Mouse (Mus musculus): Measurements from ENCODE around the gene Prss30.

DNA sequence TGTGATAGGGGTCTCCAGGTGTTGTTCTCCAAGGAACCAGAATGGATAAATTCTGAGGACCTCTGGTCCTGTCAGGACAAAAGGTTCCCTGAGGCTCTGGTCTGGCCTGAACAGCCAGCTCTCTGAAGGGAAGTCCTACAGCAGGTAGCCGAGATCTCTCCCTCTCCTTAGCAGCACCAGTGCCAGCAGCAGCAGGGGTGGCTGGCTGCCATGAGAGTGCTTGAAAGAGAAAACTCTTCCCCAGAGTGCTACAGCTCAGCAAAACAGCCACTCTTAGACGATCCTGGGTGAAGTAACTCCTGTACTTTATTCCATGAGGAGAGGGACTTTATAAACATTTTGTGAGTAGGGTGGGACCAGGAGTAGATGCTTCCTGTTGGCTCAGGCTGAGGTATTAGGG, 9.4 kb upstream of the Prss30 start:
- no peak for TF ChIP-seq POLR2A (IDR thresholded peaks at IDR 0.05; ENCODE audit: borderline replicate concordance, control insufficient read depth, low read depth, low read length)
- no peak for TF ChIP-seq CTCF (IDR thresholded peaks at IDR 0.05; ENCODE audit: control insufficient read depth, insufficient read depth, low read length)
